Mouse (Mus musculus) urinary bladder, postnatal 10 days (tissue): ENCODE results near the gene Elfn1.

ENCODE experiments used
- DNase-seq: peaks from one replicate; pipeline ENCODE4 v3.0.0; 2022; ENCODE audit warnings: low spot score

Gene Elfn1

DNA sequence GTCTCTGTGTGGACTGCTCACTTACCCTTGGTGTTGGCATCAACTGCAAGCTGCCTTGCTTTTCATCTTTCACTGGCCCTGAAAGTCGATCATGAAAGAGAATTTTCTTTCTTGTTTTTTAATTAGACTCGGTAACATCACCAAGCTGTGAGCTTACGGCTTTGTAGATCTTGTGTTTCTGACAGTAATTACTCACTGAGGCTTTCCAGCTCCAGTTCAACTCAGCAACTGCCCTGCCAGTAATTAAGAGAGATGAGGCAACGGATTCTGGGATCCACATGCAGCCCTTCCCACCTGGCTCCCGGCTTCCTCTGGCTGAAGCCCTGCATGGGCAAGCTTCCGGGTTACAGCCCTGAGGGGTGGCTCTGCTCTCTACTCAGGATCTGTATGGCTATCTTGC, 115.1 kb downstream of the Elfn1 start:
- no peak for DNase-seq

DNA sequence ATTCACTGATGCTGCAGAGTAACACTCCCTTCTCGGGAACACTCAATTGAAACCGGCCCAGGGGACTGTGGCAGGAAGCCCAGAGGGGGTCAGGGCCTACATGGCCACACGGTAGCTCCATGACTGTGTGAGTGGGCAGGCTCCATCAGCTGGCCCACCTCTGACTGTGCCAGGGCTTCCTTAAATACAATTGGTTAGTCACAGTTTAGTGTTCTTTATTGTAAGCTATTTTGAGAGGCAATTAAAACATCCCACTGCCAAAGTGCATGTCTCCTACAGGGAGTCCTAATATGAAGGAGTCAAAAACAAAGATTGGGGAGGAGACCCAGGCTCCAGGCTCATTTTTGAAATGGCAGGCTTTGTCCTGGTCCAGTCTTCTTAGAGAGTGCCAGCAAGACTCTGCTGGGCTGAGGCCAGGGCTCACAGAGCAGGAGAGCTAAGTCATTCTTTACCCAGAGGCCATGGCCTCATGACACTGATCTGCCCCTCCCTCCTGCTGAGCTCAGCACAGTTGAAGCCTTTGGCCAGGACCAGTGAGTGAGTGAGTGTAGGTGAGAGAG, 116.3 kb downstream of the Elfn1 start:
- DNase-seq = no peak
